Mouse (Mus musculus) limb, embryonic 12.5 days (tissue): ENCODE measurements around the gene Wfdc1. TPM values are rescaled to one million over a fixed set of nuclear protein-coding genes. Genes with fewer than 3 reads are reported as not detected.

Experiments
- ATAC-seq: fragments of 200-750 bp; cut with Nextera tagmentation; 2 replicates; pipeline ENCODE4 v1.8.0; 2017; ENCODE audit warnings: low read depth, moderate TSS enrichment; ENCODE audit not compliant: insufficient number of reproducible peaks, insufficient read depth, low FRiP score, low TSS enrichment
- H3K27ac ChIP-seq: fragments of 300-500 bp; sonication (generic); 2 replicates; pipeline ENCODE4 v1.5.1; 2016; ENCODE audit warnings: mild to moderate bottlenecking, moderate library complexity
- H3K27me3 ChIP-seq: fragments of 300-500 bp; sonication (generic); 2 replicates; pipeline ENCODE4 v1.6.1; 2016; ENCODE audit warnings: mild to moderate bottlenecking, moderate library complexity
- H3K36me3 ChIP-seq: fragments of 300-500 bp; sonication (generic); 2 replicates; pipeline ENCODE4 v1.6.1; 2016; ENCODE audit warnings: mild to moderate bottlenecking, moderate library complexity
- H3K4me1 ChIP-seq: fragments of 300-500 bp; sonication (generic); replicated peaks from 2 replicates; pipeline ENCODE4 v1.6.1; 2016
- H3K4me2 ChIP-seq: fragments of 300-500 bp; sonication (generic); 2 replicates; pipeline ENCODE4 v1.6.1; 2016; ENCODE audit warnings: mild to moderate bottlenecking, moderate library complexity
- H3K4me3 ChIP-seq: fragments of 300-500 bp; sonication (generic); replicated peaks from 2 replicates; pipeline ENCODE4 v1.5.1; 2016; ENCODE audit warnings: mild to moderate bottlenecking
- H3K9ac ChIP-seq: fragments of 300-500 bp; sonication (generic); replicated peaks from 2 replicates; pipeline ENCODE4 v1.6.1; 2016; ENCODE audit warnings: mild to moderate bottlenecking, moderate library complexity
- H3K9me3 ChIP-seq: fragments of 300-500 bp; sonication (generic); 2 replicates; pipeline ENCODE4 v1.6.1; 2016; ENCODE audit warnings: mild to moderate bottlenecking, moderate library complexity
- WGBS: fragments of 180-500 bp; shearing (Covaris S2); methylation state at CpG from one replicate; pipeline ENCODE4 v1.1.7; 2016; 5-methylcytosine and 5-hydroxymethylcytosine counted together
- polyA plus RNA-seq: library from polyadenylated mRNA; unstranded; fragments of >200 nt; fragmentation: Nextera tagmentation; extraction: Ambion mirVana; gene quantifications from 2 replicates; pipeline ENCODE4 v1.2.1, GENCODE M21; 2016

Wfdc1 gene
- polyA plus RNA-seq, 1 experiment from 2014 or later = not detected

GRCm38 (mm10) chr8:119663440-119663839 lies 2.7 kb upstream of the Wfdc1 start:
- WGBS = 64% methylated on average over 11 of the region's 11 CpGs
- H3K4me2 ChIP-seq = no peak overlapping the region
- H3K4me3 ChIP-seq = no peak overlapping the region
- H3K27me3 ChIP-seq = peaks cover 20% of the 10 kb centered on the region
- no peaks in the 10 kb centered on the region for H3K9me3 ChIP-seq
- H3K27ac ChIP-seq = no peak overlapping the region
- peaks cover 11% of the 10 kb centered on the region for H3K4me1 ChIP-seq
- H3K9ac ChIP-seq = no peak overlapping the region
- no peak for ATAC-seq
- H3K36me3 ChIP-seq = no peaks in the 10 kb centered on the region

- 68% methylated on average over 6 of the region's 6 CpGs for WGBS
- Histone ChIP-seq H3K27ac (no peak overlapping the region), H3K9me3 (no peaks in the 10 kb centered on the region), H3K4me3 (no peak overlapping the region), H3K4me2 (no peak overlapping the region), H3K9ac (no peak overlapping the region), H3K36me3 (no peaks in the 10 kb centered on the region), H3K27me3 (peaks cover 20% of the 10 kb centered on the region), H3K4me1 (peaks cover 11% of the 10 kb centered on the region)
- no peak for ATAC-seq
Measured at GRCm38 (mm10) chr8:119665270-119665669, 895 bp upstream of the Wfdc1 start.

GRCm38 (mm10) chr8:119668447-119668846 lies 2.3 kb downstream of the Wfdc1 start:
- no peak overlapping the region for H3K27ac ChIP-seq
- no peaks in the 10 kb centered on the region for H3K9me3 ChIP-seq
- no peak overlapping the region for H3K4me2 ChIP-seq
- no peaks in the 10 kb centered on the region for H3K36me3 ChIP-seq
- peaks cover 4% of the 10 kb centered on the region for H3K4me1 ChIP-seq
- H3K27me3 ChIP-seq = peaks cover 20% of the 10 kb centered on the region
- H3K4me3 ChIP-seq = no peak overlapping the region
- 60% methylated on average over 9 of the region's 9 CpGs for WGBS
- H3K9ac ChIP-seq = 0 out of 2 replicates have a peak overlapping the region, but pooled peaks have one; percentile 4
- no peak for ATAC-seq

- Histone ChIP-seq H3K36me3 (no peaks in the 10 kb centered on the region), H3K27ac (no peak overlapping the region), H3K27me3 (peaks cover 20% of the 10 kb centered on the region), H3K4me2 (no peak overlapping the region), H3K9ac (no peak overlapping the region), H3K4me1 (peaks cover 4% of the 10 kb centered on the region), H3K9me3 (no peaks in the 10 kb centered on the region), H3K4me3 (no peak overlapping the region)
- no peak; the same call in 1 of the 2 replicates for ATAC-seq
- WGBS = 48% methylated on average over 12 of the region's 12 CpGs
Measured at GRCm38 (mm10) chr8:119669284-119669683, 3.1 kb downstream of the Wfdc1 start.

GRCm38 (mm10) chr8:119670419-119671091 lies 4.4 kb downstream of the Wfdc1 start:
- Histone ChIP-seq H3K4me3 (no peak overlapping the region), H3K4me1 (peaks cover 4% of the 10 kb centered on the region), H3K36me3 (no peaks in the 10 kb centered on the region), H3K4me2 (no peak overlapping the region), H3K27me3 (peaks cover 20% of the 10 kb centered on the region), H3K27ac (no peak overlapping the region), H3K9ac (no peak overlapping the region), H3K9me3 (no peaks in the 10 kb centered on the region)
- WGBS = 68% methylated on average over 16 of the region's 16 CpGs
- ATAC-seq = no peak

- no peak for ATAC-seq
- no peak overlapping the region for H3K4me3 ChIP-seq
- H3K9ac ChIP-seq = no peak overlapping the region
- H3K4me1 ChIP-seq = no peaks in the 10 kb centered on the region; the same call in 1 of the 2 replicates
- WGBS = 81% methylated on average over 11 of the region's 11 CpGs
- H3K27ac ChIP-seq = no peak overlapping the region
- H3K36me3 ChIP-seq = no peaks in the 10 kb centered on the region
- H3K27me3 ChIP-seq = no peaks in the 10 kb centered on the region; the same call in none of the 2 replicates
- no peaks in the 10 kb centered on the region for H3K9me3 ChIP-seq
- H3K4me2 ChIP-seq = no peak overlapping the region
Measured at GRCm38 (mm10) chr8:119673976-119674555, 7.9 kb downstream of the Wfdc1 start.

- H3K36me3 ChIP-seq = no peaks in the 10 kb centered on the region
- no peak overlapping the region for H3K4me3 ChIP-seq
- H3K27me3 ChIP-seq = no peaks in the 10 kb centered on the region; the same call in none of the 2 replicates
- no peaks in the 10 kb centered on the region for H3K9me3 ChIP-seq
- 75% methylated on average over 5 of the region's 5 CpGs for WGBS
- H3K4me1 ChIP-seq = no peaks in the 10 kb centered on the region; the same call in 1 of the 2 replicates
- ATAC-seq = no peak
- H3K4me2 ChIP-seq = no peak overlapping the region
- no peak overlapping the region for H3K9ac ChIP-seq
- no peak overlapping the region for H3K27ac ChIP-seq
Measured at GRCm38 (mm10) chr8:119675457-119675856, 9.3 kb downstream of the Wfdc1 start.

- H3K36me3 ChIP-seq = no peaks in the 10 kb centered on the region
- 22% methylated on average over 8 of the region's 8 CpGs for WGBS
- no peak for ATAC-seq
Measured at GRCm38 (mm10) chr8:119676389-119676788, 10.2 kb downstream of the Wfdc1 start.

GRCm38 (mm10) chr8:119678138-119678843 lies 12.1 kb downstream of the Wfdc1 start:
- 0 out of 2 replicates have a peak overlapping the region, but pooled peaks have one; percentile 19 for H3K4me3 ChIP-seq
- peaks cover 6% of the 10 kb centered on the region; the same call in 1 of the 2 replicates for H3K27me3 ChIP-seq
- H3K9me3 ChIP-seq = no peaks in the 10 kb centered on the region
- H3K9ac ChIP-seq = no peak overlapping the region
- WGBS = 6% methylated on average over 18 of the region's 18 CpGs
- no peaks in the 10 kb centered on the region for H3K36me3 ChIP-seq
- H3K4me1 ChIP-seq = no peaks in the 10 kb centered on the region; the same call in 1 of the 2 replicates
- peak overlapping the region; percentile 46 for H3K4me2 ChIP-seq
- no peak overlapping the region for H3K27ac ChIP-seq
- peak; percentile 30; the same call in 1 of the 2 replicates for ATAC-seq

More at GRCm38 (mm10) chr8:119676389-119676788, 10.2 kb downstream of the Wfdc1 start:
- no peaks in the 10 kb centered on the region; the same call in 1 of the 2 replicates for H3K4me1 ChIP-seq
- no peaks in the 10 kb centered on the region for H3K9me3 ChIP-seq
- H3K27me3 ChIP-seq = peaks cover 6% of the 10 kb centered on the region
- H3K9ac ChIP-seq = no peak overlapping the region
- H3K4me2 ChIP-seq = no peak overlapping the region
- H3K27ac ChIP-seq = no peak overlapping the region
- no peak overlapping the region for H3K4me3 ChIP-seq

- Histone ChIP-seq H3K4me2 (no peak overlapping the region), H3K27me3 (peaks cover 6% of the 10 kb centered on the region; the same call in 1 of the 2 replicates), H3K36me3 (no peaks in the 10 kb centered on the region), H3K9ac (no peak overlapping the region), H3K4me1 (no peaks in the 10 kb centered on the region; the same call in 1 of the 2 replicates), H3K27ac (no peak overlapping the region), H3K4me3 (no peak overlapping the region), H3K9me3 (no peaks in the 10 kb centered on the region)
- ATAC-seq = no peak
- 74% methylated on average over 14 of the region's 14 CpGs for WGBS
Measured at GRCm38 (mm10) chr8:119679184-119679583, 13.0 kb downstream of the Wfdc1 start.

- no peaks in the 10 kb centered on the region for H3K36me3 ChIP-seq
- no peak for ATAC-seq
- 0 out of 2 replicates have a peak, but pooled peaks cover 3% of the 10 kb centered on the region for H3K4me1 ChIP-seq
- peaks cover 5% of the 10 kb centered on the region; the same call in 1 of the 2 replicates for H3K27me3 ChIP-seq
- 54% methylated on average over 6 of the region's 6 CpGs for WGBS
- H3K9ac ChIP-seq = no peak overlapping the region
- no peaks in the 10 kb centered on the region for H3K9me3 ChIP-seq
- H3K27ac ChIP-seq = no peak overlapping the region
- H3K4me2 ChIP-seq = no peak overlapping the region
- no peak overlapping the region for H3K4me3 ChIP-seq
Measured at GRCm38 (mm10) chr8:119690602-119691001, 24.4 kb downstream of the Wfdc1 start.
